Mouse (Mus musculus) ES-E14 (cell line): ENCODE measurements around the gene Stox2. TPM values are rescaled to one million over a fixed set of nuclear protein-coding genes. Genes with fewer than 3 reads are reported as not detected.

ENCODE experiments used
- DNase-seq: peaks from one replicate; pipeline ENCODE4 v3.0.0-alpha.2; 2013; ENCODE audit warnings: low read depth, low spot score
- H3K27ac ChIP-seq: 2 replicates; pipeline ENCODE4 v1.5.1; 2012; ENCODE audit warnings: low read depth, mild to moderate bottlenecking, low read length, moderate library complexity, mixed read lengths; ENCODE audit not compliant: poor library complexity, insufficient read depth, severe bottlenecking
- H3K36me3 ChIP-seq: 2 replicates; pipeline ENCODE4 v1.6.1; 2012; ENCODE audit warnings: mild to moderate bottlenecking, low read length, moderate library complexity, mixed read lengths; ENCODE audit not compliant: control insufficient read depth, poor library complexity, insufficient read depth, severe bottlenecking
- H3K4me1 ChIP-seq, 2 experiments: fragments of 150-350 bp in 1 of 2; sonication (generic) in 1 of 2; 2 replicates each; pipeline ENCODE4 v1.6.1; 2012; ENCODE audit warnings: low read length in 2 of 2, mild to moderate bottlenecking in 1 of 2, mixed read lengths in 1 of 2; ENCODE audit not compliant: control insufficient read depth in 2 of 2, insufficient read depth in 2 of 2, poor library complexity in 1 of 2
- H3K4me3 ChIP-seq, 2 experiments: fragments of 150-350 bp in 1 of 2; sonication (generic) in 1 of 2; 2 replicates each; pipeline ENCODE4 v1.5.1; 2012; ENCODE audit warnings: low read length in 2 of 2, low read depth in 1 of 2, mild to moderate bottlenecking in 1 of 2, mixed read lengths in 1 of 2; ENCODE audit not compliant: insufficient read depth in 1 of 2, poor library complexity in 1 of 2, severe bottlenecking in 1 of 2
- H3K9ac ChIP-seq: 2 replicates; pipeline ENCODE4 v1.6.1; 2012; ENCODE audit warnings: low read depth, mild to moderate bottlenecking, low read length, mixed read lengths; ENCODE audit not compliant: poor library complexity, insufficient read depth, severe bottlenecking
- H3K9me3 ChIP-seq: fragments of 150-350 bp; sonication (generic); 2 replicates; pipeline ENCODE4 v1.6.1; 2012; ENCODE audit warnings: low read depth, mild to moderate bottlenecking, low read length; ENCODE audit not compliant: control insufficient read depth, insufficient read depth
- CHD2 ChIP-seq: IDR thresholded peaks from 2 replicates; pipeline ENCODE4 v1.6.1; 2014; ENCODE audit warnings: mild to moderate bottlenecking, low read depth, low read length, inconsistent platforms
- HCFC1 ChIP-seq: IDR thresholded peaks from 2 replicates; pipeline ENCODE4 v1.6.1; 2012; ENCODE audit warnings: low read length, inconsistent platforms, borderline replicate concordance; ENCODE audit not compliant: insufficient read depth
- MAFK ChIP-seq: IDR thresholded peaks from 2 replicates; pipeline ENCODE4 v1.6.1; 2014; ENCODE audit warnings: mild to moderate bottlenecking, low read depth, low read length, inconsistent platforms; ENCODE audit not compliant: insufficient read depth
- ZC3H11A ChIP-seq: IDR thresholded peaks from 2 replicates; pipeline ENCODE4 v1.6.1; 2012; ENCODE audit warnings: low read depth, mild to moderate bottlenecking, inconsistent platforms, low read length, borderline replicate concordance
- ZNF384 ChIP-seq: IDR thresholded peaks from 2 replicates; pipeline ENCODE4 v1.6.1; 2012; ENCODE audit warnings: low read depth, low read length, inconsistent platforms
- in situ Hi-C, 2 experiments: fragments of 600-800 bp; cut with MboI; formaldehyde crosslinking; loops; one replicate each; pipeline ENCODE4 v1.15.1; 2025; ENCODE audit warnings: low sequenced_read_pairs in 2 of 2, inconsistent platforms in 1 of 2; ENCODE audit not compliant: unreplicated experiment in 2 of 2
- total RNA-seq: library from RNA; depleted of rRNA; stranded (reverse); fragments of 300-350 nt; gene quantifications from 2 replicates; pipeline ENCODE4 v1.2.3, GENCODE M21; 2012

The Stox2 gene
- total RNA-seq, 1 experiment = 6.8 TPM

GRCm38 (mm10) chr8:47240266-47240665, 205.9 kb downstream of the Stox2 start:
- no peak overlapping the region for H3K4me3 ChIP-seq
- no peak overlapping the region for H3K27ac ChIP-seq
- no peaks in the 10 kb centered on the region for H3K36me3 ChIP-seq
- H3K9ac ChIP-seq = no peak overlapping the region
- peaks cover 3 to 11% of the 10 kb centered on the region in 2 experiments; a peak in 2 of 4 replicates for H3K4me1 ChIP-seq
- H3K9me3 ChIP-seq = no peaks in the 10 kb centered on the region
- no peak for DNase-seq
- in situ Hi-C loops = no loop called here
- TF ChIP-seq CHD2 (no peak), MAFK (no peak)

- H3K27ac ChIP-seq = no peak overlapping the region
- H3K4me3 ChIP-seq = no peak overlapping the region
- in situ Hi-C loops = no loop called here
- no peaks in the 10 kb centered on the region for H3K36me3 ChIP-seq
- no peaks in the 10 kb centered on the region for H3K9me3 ChIP-seq
- peak; percentile 22 for DNase-seq
- no peak for TF ChIP-seq ZC3H11A
- TF ChIP-seq CHD2 = no peak
- no peak for TF ChIP-seq ZNF384
- no peak for TF ChIP-seq MAFK
- no peak for TF ChIP-seq HCFC1
- H3K9ac ChIP-seq = no peak overlapping the region
- peaks cover 5 to 6% of the 10 kb centered on the region in 2 experiments for H3K4me1 ChIP-seq
Observed at GRCm38 (mm10) chr8:47232081-47232480, 214.1 kb downstream of the Stox2 start.

- Histone ChIP-seq H3K36me3 (no peaks in the 10 kb centered on the region), H3K9ac (no peak overlapping the region), H3K27ac (no peak overlapping the region), H3K4me1 (peaks cover 5 to 8% of the 10 kb centered on the region in 2 experiments), H3K4me3 (no peak overlapping the region), H3K9me3 (no peaks in the 10 kb centered on the region)
- no peak for TF ChIP-seq MAFK
- no peak for TF ChIP-seq CHD2
- no peak for TF ChIP-seq ZC3H11A
- TF ChIP-seq ZNF384 = no peak
- TF ChIP-seq HCFC1 = no peak
- no peak for DNase-seq
- in situ Hi-C loops = no loop called here
Observed at GRCm38 (mm10) chr8:47230057-47230456, 216.1 kb downstream of the Stox2 start.

- no peak for TF ChIP-seq MAFK
- TF ChIP-seq HCFC1 = no peak
- no peak for TF ChIP-seq ZC3H11A
- TF ChIP-seq ZNF384 = peak; percentile 57; the same call in 1 of the 2 replicates
- no peak for TF ChIP-seq CHD2
- peak; percentile 65 for DNase-seq
- H3K27ac ChIP-seq = no peak overlapping the region; the same call in 1 of the 2 replicates
- no peaks in the 10 kb centered on the region for H3K9me3 ChIP-seq
- H3K9ac ChIP-seq = no peak overlapping the region
- H3K4me3 ChIP-seq = no peak overlapping the region
- peaks cover 6 to 12% of the 10 kb centered on the region in 2 experiments; a peak in 2 of 4 replicates for H3K4me1 ChIP-seq
- no peaks in the 10 kb centered on the region for H3K36me3 ChIP-seq
- in situ Hi-C loops = no loop called here
Observed at GRCm38 (mm10) chr8:47221851-47222250, 224.3 kb downstream of the Stox2 start.

GRCm38 (mm10) chr8:47221191-47221590, 225.0 kb downstream of the Stox2 start:
- TF ChIP-seq ZNF384 (no peak), CHD2 (no peak), MAFK (no peak), HCFC1 (no peak), ZC3H11A (no peak)
- in situ Hi-C loops = no loop called here
- no peaks in the 10 kb centered on the region for H3K36me3 ChIP-seq

More at GRCm38 (mm10) chr8:47221191-47221590, 225.0 kb downstream of the Stox2 start:
- H3K4me1 ChIP-seq = peaks cover 6 to 12% of the 10 kb centered on the region in 2 experiments; a peak in 2 of 4 replicates
- H3K9me3 ChIP-seq = no peaks in the 10 kb centered on the region
- H3K4me3 ChIP-seq = no peak overlapping the region
- no peak overlapping the region for H3K9ac ChIP-seq
- no peak for DNase-seq
- H3K27ac ChIP-seq = no peak overlapping the region
